Mouse (Mus musculus) limb, embryonic 11.5 days (tissue): ENCODE data around the gene Gm32742. TPM values are rescaled to one million over a fixed set of nuclear protein-coding genes. Genes with fewer than 3 reads are reported as not detected.

ENCODE experiments used
- ATAC-seq: fragments of 200-750 bp; cut with Nextera tagmentation; 2 replicates; pipeline ENCODE4 v1.8.0; 2017; ENCODE audit warnings: low read depth; ENCODE audit not compliant: insufficient number of reproducible peaks, low FRiP score, low TSS enrichment
- DNase-seq: peaks from one replicate; pipeline ENCODE4 v3.0.0-alpha.2; 2015; ENCODE audit warnings: low spot score
- H3K27ac ChIP-seq: fragments of 300-500 bp; sonication (generic); replicated peaks from 2 replicates; pipeline ENCODE4 v1.5.1; 2014; ENCODE audit warnings: low read depth, mild to moderate bottlenecking, low read length
- H3K27me3 ChIP-seq: fragments of 300-500 bp; sonication (generic); 2 replicates; pipeline ENCODE4 v1.6.1; 2014; ENCODE audit warnings: mild to moderate bottlenecking, low read length, mixed read lengths; ENCODE audit not compliant: control insufficient read depth, insufficient read depth
- H3K36me3 ChIP-seq: fragments of 300-500 bp; sonication (generic); 2 replicates; pipeline ENCODE4 v1.6.1; 2014; ENCODE audit warnings: mild to moderate bottlenecking, low read length, moderate library complexity, mixed read lengths; ENCODE audit not compliant: control insufficient read depth, insufficient read depth
- H3K4me1 ChIP-seq: fragments of 300-500 bp; sonication (generic); 2 replicates; pipeline ENCODE4 v1.6.1; 2014; ENCODE audit warnings: low read length, mixed read lengths; ENCODE audit not compliant: control insufficient read depth, insufficient read depth
- H3K4me2 ChIP-seq: fragments of 300-500 bp; sonication (generic); 2 replicates; pipeline ENCODE4 v1.6.1; 2014; ENCODE audit warnings: low read depth, mild to moderate bottlenecking, moderate library complexity; ENCODE audit not compliant: severe bottlenecking
- H3K4me3 ChIP-seq: fragments of 300-500 bp; sonication (generic); 2 replicates; pipeline ENCODE4 v1.5.1; 2014; ENCODE audit warnings: low read depth, low read length
- H3K9ac ChIP-seq: fragments of 300-500 bp; sonication (generic); 2 replicates; pipeline ENCODE4 v1.6.1; 2014; ENCODE audit warnings: mild to moderate bottlenecking, low read length
- H3K9me3 ChIP-seq: fragments of 300-500 bp; sonication (generic); 2 replicates; pipeline ENCODE4 v1.6.1; 2016; ENCODE audit warnings: low read length; ENCODE audit not compliant: control insufficient read depth
- WGBS: fragments of 180-500 bp; shearing (Covaris S2); extraction: QIAGEN DNeasy Blood & Tissue Kit; methylation state at CpG from one replicate; pipeline ENCODE4 v1.1.7; 2014; 5-methylcytosine and 5-hydroxymethylcytosine counted together
- polyA plus RNA-seq: library from polyadenylated mRNA; unstranded; fragments of >200 nt; fragmentation: Nextera tagmentation; extraction: Ambion mirVana; gene quantifications from 2 replicates; pipeline ENCODE4 v1.2.1, GENCODE M21; 2014

Gm32742 gene
- polyA plus RNA-seq, 1 experiment from 2014 or later, result 0.01 TPM

DNA sequence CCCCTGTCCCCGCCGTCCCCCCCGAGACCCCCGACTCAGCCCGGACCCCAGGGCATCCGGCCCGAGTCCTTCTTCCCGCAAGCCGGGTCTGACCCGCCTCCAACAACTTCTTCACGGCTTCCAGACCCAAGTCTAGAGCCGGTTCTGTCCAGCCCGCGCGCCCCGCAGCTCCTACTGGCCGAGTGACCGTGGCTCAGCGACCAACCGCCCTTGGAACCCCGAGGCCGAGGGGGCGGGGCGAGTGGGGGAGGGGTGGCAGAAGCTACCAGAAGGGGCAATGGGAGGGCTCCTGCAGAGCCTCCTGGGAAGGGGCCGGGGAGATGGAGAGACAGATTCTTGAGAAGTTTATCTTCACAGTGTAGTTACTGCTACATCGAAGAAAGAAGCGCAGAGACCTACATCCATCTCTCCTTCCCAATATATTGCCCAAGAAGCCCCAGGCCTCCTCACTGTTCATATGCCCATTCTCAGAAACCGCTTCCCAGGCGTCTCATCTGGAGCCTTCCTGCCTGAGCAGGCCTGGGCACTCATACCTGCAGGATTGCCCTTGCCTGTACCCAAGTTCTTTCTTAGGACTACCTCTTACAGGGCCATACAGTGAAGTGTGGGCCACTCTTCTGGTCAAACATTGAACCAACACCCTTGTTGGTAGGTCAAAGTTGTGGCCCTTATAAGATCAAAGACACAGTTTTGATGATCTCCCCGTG, 61.4 kb downstream of the Gm32742 start:
- Histone ChIP-seq H3K27ac (no peak overlapping the region), H3K4me1 (no peaks in the 10 kb centered on the region; the same call in 1 of the 2 replicates), H3K9me3 (no peaks in the 10 kb centered on the region), H3K27me3 (peaks cover 4% of the 10 kb centered on the region), H3K4me2 (peak overlapping the region; percentile 98), H3K9ac (peak overlapping the region; percentile 58), H3K4me3 (peak overlapping the region; percentile 42), H3K36me3 (no peaks in the 10 kb centered on the region)
- WGBS, result 9% methylated on average over 30 of the region's 30 CpGs
- ATAC-seq (0 out of 2 replicates have a peak, but pooled peaks have one; percentile 39), DNase-seq (peak; percentile 78)

- Histone ChIP-seq H3K36me3 (no peaks in the 10 kb centered on the region), H3K9me3 (no peaks in the 10 kb centered on the region), H3K9ac (peak overlapping the region; percentile 58), H3K4me3 (peak overlapping the region; percentile 42), H3K27me3 (peaks cover 4% of the 10 kb centered on the region), H3K27ac (no peak overlapping the region), H3K4me2 (peak overlapping the region; percentile 98), H3K4me1 (no peaks in the 10 kb centered on the region; the same call in 1 of the 2 replicates)
- peak; percentile 75 for DNase-seq
- under 1% methylated on average over 43 of the region's 44 CpGs for whole genome bisulfite sequencing
- 0 out of 2 replicates have a peak, but pooled peaks have one; percentile 35 for ATAC-seq
Measured at GRCm38 (mm10) chr9:51102963-51103807, 62.1 kb downstream of the Gm32742 start.

- Histone ChIP-seq H3K4me3 (peak within 1 kb of the TSS; percentile 10; the same call in 1 of the 2 replicates), H3K36me3 (no peaks in the 10 kb centered on the region), H3K27ac (no peak within 1 kb of the TSS), H3K9me3 (no peaks in the 10 kb centered on the region), H3K9ac (no peak within 1 kb of the TSS), H3K27me3 (peaks cover 4% of the 10 kb centered on the region), H3K4me2 (peak within 1 kb of the TSS; percentile 43), H3K4me1 (no peaks in the 10 kb centered on the region; the same call in 1 of the 2 replicates)
- DNase-seq (peak; percentile 79), ATAC-seq (no peak; the same call in 1 of the 2 replicates)
- 7% methylated on average over 27 of the region's 27 CpGs for WGBS
Measured at GRCm38 (mm10) chr9:51101756-51102425, 63.4 kb downstream of the Gm32742 start, which contains the start of gene 4833427G06Rik. Gene 4833427G06Rik, minus strand, starts transcription at chr9:51102078.

- no peak overlapping the region for H3K4me2 ChIP-seq
Measured at GRCm38 (mm10) chr9:51096306-51096705, 69.0 kb downstream of the Gm32742 start.

GRCm38 (mm10) chr9:51093697-51094096, 71.6 kb downstream of the Gm32742 start:
- no peak overlapping the region for H3K4me2 ChIP-seq
- no peak overlapping the region for H3K9ac ChIP-seq
- 74% methylated on average over 5 of the region's 5 CpGs for WGBS
- H3K27me3 ChIP-seq, result no peaks in the 10 kb centered on the region
- H3K4me3 ChIP-seq, result no peak overlapping the region
- DNase-seq, result no peak
- no peaks in the 10 kb centered on the region for H3K36me3 ChIP-seq
- H3K4me1 ChIP-seq, result no peaks in the 10 kb centered on the region
- no peak overlapping the region for H3K27ac ChIP-seq
- no peak for ATAC-seq
- H3K9me3 ChIP-seq, result no peaks in the 10 kb centered on the region

More at GRCm38 (mm10) chr9:51096306-51096705, 69.0 kb downstream of the Gm32742 start:
- H3K27ac ChIP-seq, result no peak overlapping the region
- DNase-seq (no peak), ATAC-seq (no peak)
- H3K4me3 ChIP-seq, result no peak overlapping the region
- WGBS, result 72% methylated on average over 2 of the region's 2 CpGs
- H3K9ac ChIP-seq, result no peak overlapping the region
- no peaks in the 10 kb centered on the region for H3K4me1 ChIP-seq
- H3K9me3 ChIP-seq, result no peaks in the 10 kb centered on the region
- no peaks in the 10 kb centered on the region for H3K36me3 ChIP-seq
- H3K27me3 ChIP-seq, result no peaks in the 10 kb centered on the region

- peaks cover 8% of the 10 kb centered on the region for H3K4me1 ChIP-seq
- 77% methylated on average over 5 of the region's 5 CpGs for WGBS
- no peak overlapping the region for H3K27ac ChIP-seq
- H3K27me3 ChIP-seq, result no peaks in the 10 kb centered on the region
- H3K4me3 ChIP-seq, result no peak overlapping the region
- no peaks in the 10 kb centered on the region for H3K9me3 ChIP-seq
- H3K9ac ChIP-seq, result no peak overlapping the region
- ATAC-seq, result no peak
- no peak for DNase-seq
- no peak overlapping the region for H3K4me2 ChIP-seq
- no peaks in the 10 kb centered on the region for H3K36me3 ChIP-seq
Measured at GRCm38 (mm10) chr9:51081614-51082013, 83.7 kb downstream of the Gm32742 start.
